Mouse (Mus musculus): ENCODE results near the gene Fgfr2. TPM values are rescaled to one million over a fixed set of nuclear protein-coding genes. Genes with fewer than 3 reads are reported as not detected.

Fgfr2 gene
- polyA plus RNA-seq, 1 experiment: 0.17 TPM

GRCm38 (mm10) chr7:130251936-130252523 is 2871.1 kb downstream of the Fgfr2 start:
- Histone ChIP-seq H3K27me3 (ENCODE audit: control insufficient read depth, insufficient read depth, insufficient read length) (no peaks in the 10 kb centered on the region), H3K36me3 (ENCODE audit: control insufficient read depth, insufficient read depth) (no peaks in the 10 kb centered on the region), H3K4me2 (ENCODE audit: low read depth) (no peak overlapping the region), H3K79me2 (ENCODE audit: control insufficient read depth, insufficient read depth) (no peaks in the 10 kb centered on the region), H3ac (ENCODE audit: control insufficient read depth, insufficient read length) (no peak overlapping the region), H3K4me3 (no peak overlapping the region)
- TF ChIP-seq POLR2AphosphoS2 (IDR thresholded peaks at IDR 0.05; ENCODE audit: insufficient read length, low read depth): no peak
- no peak for TF ChIP-seq MYOD1 (IDR thresholded peaks at IDR 0.05; ENCODE audit: control insufficient read depth in 1 of 3, insufficient read length in 2 of 3, low read depth in 2 of 3)
- no peak for TF ChIP-seq REST (IDR thresholded peaks at IDR 0.05; ENCODE audit: insufficient read depth, insufficient read length)
- TF ChIP-seq SRF (IDR thresholded peaks at IDR 0.05; ENCODE audit: control insufficient read depth, insufficient read length, low read depth): no peak
- no peak for TF ChIP-seq MYOG (IDR thresholded peaks at IDR 0.05; ENCODE audit: control insufficient read depth in 1 of 3, insufficient read depth in 1 of 3, insufficient read length in 2 of 3, low read depth in 2 of 3)
- no peak for TF ChIP-seq TCF3 (IDR thresholded peaks at IDR 0.05; ENCODE audit: insufficient read length, low read depth)

DNA sequence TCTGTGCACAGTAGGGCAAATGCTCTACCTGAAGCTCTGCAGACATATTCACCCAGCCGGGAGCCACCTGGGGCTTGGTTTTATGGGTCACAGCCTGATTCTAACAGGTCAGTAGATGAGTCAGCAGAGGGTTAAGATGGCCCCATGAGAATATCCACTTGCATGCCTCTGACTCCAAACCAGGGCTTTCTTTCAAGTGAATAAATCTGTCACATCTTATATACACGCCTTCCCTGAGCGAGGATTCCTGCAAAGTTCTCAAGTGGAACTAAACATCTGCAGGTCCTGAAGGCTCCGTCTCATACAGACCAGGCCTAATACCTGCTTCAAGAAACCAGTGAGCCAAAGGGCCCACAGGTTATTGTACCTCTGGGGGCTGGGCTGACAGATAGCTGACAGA is 2872.2 kb downstream of the Fgfr2 start:
- Histone ChIP-seq H3K4me3 (no peak overlapping the region), H3K36me3 (ENCODE audit: control insufficient read depth, insufficient read depth) (no peaks in the 10 kb centered on the region)
- TF ChIP-seq TCF3 (IDR thresholded peaks at IDR 0.05; ENCODE audit: insufficient read length, low read depth) (no peak), MYOD1 (IDR thresholded peaks at IDR 0.05; ENCODE audit: control insufficient read depth in 1 of 3, insufficient read length in 2 of 3, low read depth in 2 of 3) (no peak), POLR2A (IDR thresholded peaks at IDR 0.05; ENCODE audit: insufficient read length, low read depth) (no peak), E2F4 (IDR thresholded peaks at IDR 0.05; ENCODE audit: insufficient read depth) (no peak), SRF (IDR thresholded peaks at IDR 0.05; ENCODE audit: control insufficient read depth, insufficient read length, low read depth) (no peak), MAX (IDR thresholded peaks at IDR 0.05; ENCODE audit: low read depth) (no peak), TCF12 (IDR thresholded peaks at IDR 0.05; ENCODE audit: insufficient read depth, poor library complexity, severe bottlenecking) (no peak), CEBPB (IDR thresholded peaks at IDR 0.05; ENCODE audit: insufficient read depth, poor library complexity, severe bottlenecking) (no peak), POLR2AphosphoS2 (IDR thresholded peaks at IDR 0.05; ENCODE audit: insufficient read length, low read depth) (no peak), USF1 (IDR thresholded peaks at IDR 0.05; ENCODE audit: low read depth) (no peak), MYOG (IDR thresholded peaks at IDR 0.05; ENCODE audit: control insufficient read depth in 1 of 3, insufficient read depth in 1 of 3, insufficient read length in 2 of 3, low read depth in 2 of 3) (no peak), REST (IDR thresholded peaks at IDR 0.05; ENCODE audit: insufficient read depth, insufficient read length) (no peak)

GRCm38 (mm10) chr7:130248403-130248802 is 2874.7 kb downstream of the Fgfr2 start:
- Histone ChIP-seq H3K79me2 (ENCODE audit: control insufficient read depth, insufficient read depth) (no peaks in the 10 kb centered on the region), H3K4me2 (ENCODE audit: low read depth) (no peak overlapping the region), H3K27me3 (ENCODE audit: control insufficient read depth, insufficient read depth, insufficient read length) (no peaks in the 10 kb centered on the region), H3K4me3 (no peak overlapping the region), H3ac (ENCODE audit: control insufficient read depth, insufficient read length) (no peak overlapping the region), H3K36me3 (ENCODE audit: control insufficient read depth, insufficient read depth) (no peaks in the 10 kb centered on the region)
- TF ChIP-seq TCF12 (IDR thresholded peaks at IDR 0.05; ENCODE audit: insufficient read depth, poor library complexity, severe bottlenecking): no peak

More for the DNA sequence above, 2872.2 kb downstream of the Fgfr2 start:
- no peaks in the 10 kb centered on the region for H3K27me3 ChIP-seq (ENCODE audit: control insufficient read depth, insufficient read depth, insufficient read length)
- no peak overlapping the region for H3ac ChIP-seq (ENCODE audit: control insufficient read depth, insufficient read length)
- no peaks in the 10 kb centered on the region for H3K79me2 ChIP-seq (ENCODE audit: control insufficient read depth, insufficient read depth)
- H3K4me2 ChIP-seq (ENCODE audit: low read depth): no peak overlapping the region

DNA sequence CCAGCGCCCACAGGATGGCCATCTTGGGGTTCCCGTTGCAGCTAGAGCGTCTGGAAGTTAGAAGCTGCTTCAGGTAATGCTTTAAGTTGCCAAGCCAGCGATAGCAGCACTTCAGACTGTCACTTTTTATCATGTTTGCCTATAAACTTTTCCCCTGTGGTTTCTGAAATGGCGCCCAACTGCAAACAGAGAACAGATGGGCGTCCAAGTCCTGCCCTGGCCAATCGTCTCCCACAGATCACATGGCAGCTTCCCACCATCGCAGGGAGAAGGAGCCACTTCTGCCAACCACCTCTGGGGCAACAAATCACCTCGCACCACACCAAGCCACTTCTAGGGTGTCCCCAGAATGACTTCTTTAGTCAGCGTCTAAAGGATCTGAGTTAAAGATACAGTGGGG is 2875.3 kb downstream of the Fgfr2 start:
- H3K4me3 ChIP-seq: no peak overlapping the region
- no peaks in the 10 kb centered on the region for H3K36me3 ChIP-seq (ENCODE audit: control insufficient read depth, insufficient read depth)
- no peak overlapping the region for H3ac ChIP-seq (ENCODE audit: control insufficient read depth, insufficient read length)
- TF ChIP-seq REST (IDR thresholded peaks at IDR 0.05; ENCODE audit: insufficient read depth, insufficient read length) (no peak), MYOG (IDR thresholded peaks at IDR 0.05; ENCODE audit: control insufficient read depth in 1 of 3, insufficient read depth in 1 of 3, insufficient read length in 2 of 3, low read depth in 2 of 3) (no peak), SRF (IDR thresholded peaks at IDR 0.05; ENCODE audit: control insufficient read depth, insufficient read length, low read depth) (no peak)
- H3K27me3 ChIP-seq (ENCODE audit: control insufficient read depth, insufficient read depth, insufficient read length): no peaks in the 10 kb centered on the region
- H3K4me2 ChIP-seq (ENCODE audit: low read depth): no peak overlapping the region
- H3K79me2 ChIP-seq (ENCODE audit: control insufficient read depth, insufficient read depth): no peaks in the 10 kb centered on the region

- no peak overlapping the region for H3ac ChIP-seq (ENCODE audit: control insufficient read depth, insufficient read length)
- TF ChIP-seq SRF (IDR thresholded peaks at IDR 0.05; ENCODE audit: control insufficient read depth, insufficient read length, low read depth) (no peak), USF1 (IDR thresholded peaks at IDR 0.05; ENCODE audit: low read depth) (no peak)
- no peaks in the 10 kb centered on the region for H3K36me3 ChIP-seq (ENCODE audit: control insufficient read depth, insufficient read depth)
- H3K4me2 ChIP-seq (ENCODE audit: low read depth): no peak overlapping the region
- H3K79me2 ChIP-seq (ENCODE audit: control insufficient read depth, insufficient read depth): no peaks in the 10 kb centered on the region
- no peaks in the 10 kb centered on the region for H3K27me3 ChIP-seq (ENCODE audit: control insufficient read depth, insufficient read depth, insufficient read length)
- no peak overlapping the region for H3K4me3 ChIP-seq
Observed at GRCm38 (mm10) chr7:130246483-130246882, 2876.7 kb downstream of the Fgfr2 start.

GRCm38 (mm10) chr7:130244545-130244944 is 2878.6 kb downstream of the Fgfr2 start:
- no peaks in the 10 kb centered on the region for H3K79me2 ChIP-seq (ENCODE audit: control insufficient read depth, insufficient read depth)
- no peak overlapping the region for H3K4me3 ChIP-seq
- H3K27me3 ChIP-seq (ENCODE audit: control insufficient read depth, insufficient read depth, insufficient read length): no peaks in the 10 kb centered on the region
- no peak overlapping the region for H3ac ChIP-seq (ENCODE audit: control insufficient read depth, insufficient read length)
- no peak overlapping the region for H3K4me2 ChIP-seq (ENCODE audit: low read depth)
- TF ChIP-seq MYOD1 (IDR thresholded peaks at IDR 0.05; ENCODE audit: control insufficient read depth in 1 of 3, insufficient read length in 2 of 3, low read depth in 2 of 3) (no peak), SRF (IDR thresholded peaks at IDR 0.05; ENCODE audit: control insufficient read depth, insufficient read length, low read depth) (no peak), TCF3 (IDR thresholded peaks at IDR 0.05; ENCODE audit: insufficient read length, low read depth) (no peak), MYOG (IDR thresholded peaks at IDR 0.05; ENCODE audit: control insufficient read depth in 1 of 3, insufficient read depth in 1 of 3, insufficient read length in 2 of 3, low read depth in 2 of 3) (no peak), MAX (IDR thresholded peaks at IDR 0.05; ENCODE audit: low read depth) (no peak), USF1 (IDR thresholded peaks at IDR 0.05; ENCODE audit: low read depth) (no peak), TCF12 (IDR thresholded peaks at IDR 0.05; ENCODE audit: insufficient read depth, poor library complexity, severe bottlenecking) (no peak), E2F4 (IDR thresholded peaks at IDR 0.05; ENCODE audit: insufficient read depth) (no peak), POLR2A (IDR thresholded peaks at IDR 0.05; ENCODE audit: insufficient read length, low read depth) (no peak), CEBPB (IDR thresholded peaks at IDR 0.05; ENCODE audit: insufficient read depth, poor library complexity, severe bottlenecking) (no peak)
- no peaks in the 10 kb centered on the region for H3K36me3 ChIP-seq (ENCODE audit: control insufficient read depth, insufficient read depth)
